Mouse (Mus musculus) brown adipose tissue, adult 24 weeks (tissue): ENCODE measurements at regions not wholly inside any gene's neighbourhood (a gene's known extent, or its start where the extent isn't known, plus 50 kb on each side); places are given as distances from the start of the nearest gene placed in this dataset.

Source experiments
- H3K27ac ChIP-seq: fragments of 200-500 bp; replicated peaks from 2 replicates; pipeline ENCODE4 v1.5.1; 2012; ENCODE audit warnings: low read depth, mild to moderate bottlenecking, low read length
- H3K4me1 ChIP-seq: fragments of 200-500 bp; 2 replicates; pipeline ENCODE4 v1.6.1; 2012; ENCODE audit warnings: low read length, mixed read lengths; ENCODE audit not compliant: control insufficient read depth, insufficient read depth, insufficient read length
- H3K4me3 ChIP-seq: fragments of 200-500 bp; 2 replicates; pipeline ENCODE4 v1.5.1; 2012; ENCODE audit warnings: low read depth, mild to moderate bottlenecking, low read length, moderate library complexity; ENCODE audit not compliant: insufficient read depth

- Histone ChIP-seq H3K27ac (no peak overlapping the region), H3K4me1 (no peaks in the 10 kb centered on the region), H3K4me3 (no peak overlapping the region)
Observed at GRCm38 (mm10) chr6:147779466-147779865, 267.6 kb upstream of the Far2 start.

GRCm38 (mm10) chr6:147784249-147784648, 262.8 kb upstream of the Far2 start:
- Histone ChIP-seq H3K4me1 (no peaks in the 10 kb centered on the region), H3K4me3 (no peak overlapping the region), H3K27ac (no peak overlapping the region)

- Histone ChIP-seq H3K4me3 (no peak overlapping the region), H3K27ac (no peak overlapping the region), H3K4me1 (no peaks in the 10 kb centered on the region)
Observed at GRCm38 (mm10) chr6:147784854-147785253, 262.2 kb upstream of the Far2 start.

GRCm38 (mm10) chr6:147788095-147788494, 259.0 kb upstream of the Far2 start:
- no peak overlapping the region for H3K4me3 ChIP-seq
- no peak overlapping the region for H3K27ac ChIP-seq
- H3K4me1 ChIP-seq = no peaks in the 10 kb centered on the region

GRCm38 (mm10) chr6:147789112-147789511, 257.9 kb upstream of the Far2 start:
- Histone ChIP-seq H3K27ac (no peak overlapping the region), H3K4me3 (no peak overlapping the region)

GRCm38 (mm10) chr6:147793811-147794210, 253.2 kb upstream of the Far2 start:
- Histone ChIP-seq H3K27ac (no peak overlapping the region), H3K4me1 (no peaks in the 10 kb centered on the region), H3K4me3 (no peak overlapping the region)

More at GRCm38 (mm10) chr6:147789112-147789511, 257.9 kb upstream of the Far2 start:
- no peaks in the 10 kb centered on the region for H3K4me1 ChIP-seq

- Histone ChIP-seq H3K4me3 (no peak overlapping the region), H3K27ac (no peak overlapping the region), H3K4me1 (no peaks in the 10 kb centered on the region)
Observed at GRCm38 (mm10) chr6:147794351-147794750, 252.7 kb upstream of the Far2 start.

GRCm38 (mm10) chr6:147799009-147799727, 247.9 kb upstream of the Far2 start:
- Histone ChIP-seq H3K4me3 (no peak overlapping the region), H3K27ac (no peak overlapping the region), H3K4me1 (no peaks in the 10 kb centered on the region)

- Histone ChIP-seq H3K4me1 (no peaks in the 10 kb centered on the region), H3K4me3 (no peak overlapping the region), H3K27ac (no peak overlapping the region)
Observed at GRCm38 (mm10) chr6:147799861-147800260, 247.2 kb upstream of the Far2 start.

- no peak overlapping the region for H3K4me3 ChIP-seq
- no peaks in the 10 kb centered on the region for H3K4me1 ChIP-seq
- H3K27ac ChIP-seq = no peak overlapping the region
Observed at GRCm38 (mm10) chr6:147800846-147801245, 246.2 kb upstream of the Far2 start.

GRCm38 (mm10) chr6:147803893-147804292, 243.2 kb upstream of the Far2 start:
- no peak overlapping the region for H3K27ac ChIP-seq
- H3K4me3 ChIP-seq = no peak overlapping the region
- H3K4me1 ChIP-seq = no peaks in the 10 kb centered on the region

- Histone ChIP-seq H3K27ac (no peak overlapping the region), H3K4me3 (no peak overlapping the region), H3K4me1 (no peaks in the 10 kb centered on the region)
Observed at GRCm38 (mm10) chr6:147810710-147811109, 236.3 kb upstream of the Far2 start.

GRCm38 (mm10) chr6:147816861-147817260, 230.2 kb upstream of the Far2 start:
- no peak overlapping the region for H3K4me3 ChIP-seq
- no peaks in the 10 kb centered on the region for H3K4me1 ChIP-seq
- no peak overlapping the region for H3K27ac ChIP-seq

- Histone ChIP-seq H3K4me3 (no peak overlapping the region), H3K27ac (no peak overlapping the region), H3K4me1 (no peaks in the 10 kb centered on the region)
Observed at GRCm38 (mm10) chr6:147817262-147817661, 229.8 kb upstream of the Far2 start.

GRCm38 (mm10) chr6:147822215-147822614, 224.8 kb upstream of the Far2 start:
- Histone ChIP-seq H3K27ac (no peak overlapping the region), H3K4me1 (no peaks in the 10 kb centered on the region), H3K4me3 (no peak overlapping the region)

- Histone ChIP-seq H3K4me3 (no peak overlapping the region), H3K27ac (no peak overlapping the region), H3K4me1 (no peaks in the 10 kb centered on the region)
Observed at GRCm38 (mm10) chr6:147832521-147832920, 214.5 kb upstream of the Far2 start.
